Mouse (Mus musculus) CH12.LX (cell line): Measurements from ENCODE around the gene Apba1. TPM values are rescaled to one million over a fixed set of nuclear protein-coding genes. Genes with fewer than 3 reads are reported as not detected.

Source experiments
- DNase-seq: peaks from one replicate; pipeline ENCODE4 v3.0.0-alpha.2; 2013; ENCODE audit errors: extremely low read depth
- H3K27ac ChIP-seq: 2 replicates; pipeline ENCODE4 v1.5.1; 2012; ENCODE audit warnings: low read depth, mild to moderate bottlenecking, control low read depth, moderate library complexity; ENCODE audit not compliant: insufficient read depth
- H3K27me3 ChIP-seq: replicated peaks from 2 replicates; pipeline ENCODE3; 2012; ENCODE audit warnings: inconsistent platforms
- H3K36me3 ChIP-seq, 2 experiments: replicated peaks in 1 of 2; 2 replicates each; pipeline versions ENCODE3 to v1.6.1; 2012; ENCODE audit warnings: inconsistent platforms in 1 of 2, low read length in 1 of 2, mild to moderate bottlenecking in 1 of 2, mixed read lengths in 1 of 2, moderate library complexity in 1 of 2; ENCODE audit not compliant: control insufficient read depth in 1 of 2, insufficient read depth in 1 of 2
- H3K4me1 ChIP-seq, 2 experiments: 2 replicates each; pipeline ENCODE4 v1.6.1; 2012; ENCODE audit warnings: inconsistent platforms in 1 of 2, moderate library complexity in 1 of 2; ENCODE audit not compliant: insufficient read depth in 2 of 2, control insufficient read depth in 1 of 2
- H3K4me2 ChIP-seq: 2 replicates; pipeline ENCODE4 v1.6.1; 2012; ENCODE audit warnings: low read depth, mild to moderate bottlenecking, control low read depth; ENCODE audit not compliant: poor library complexity, insufficient read depth, severe bottlenecking
- H3K4me3 ChIP-seq, 3 experiments: fragments of 150-350 bp in 1 of 3; sonication (generic) in 1 of 3; replicated peaks in 1 of 3; 2 replicates each; pipeline versions ENCODE3 to v1.5.1; 2011 to 2012; ENCODE audit warnings: low read depth in 2 of 3, low read length in 2 of 3, mild to moderate bottlenecking in 2 of 3, moderate library complexity in 2 of 3, control low read depth in 1 of 3, improper control_type of control experiment in 1 of 3, inconsistent platforms in 1 of 3, mixed read lengths in 1 of 3; ENCODE audit not compliant: poor library complexity in 1 of 3
- H3K79me2 ChIP-seq: replicated peaks from 2 replicates; pipeline ENCODE4 v1.6.1; 2012; ENCODE audit warnings: mild to moderate bottlenecking, moderate library complexity; ENCODE audit not compliant: control insufficient read depth, poor library complexity, insufficient read depth, severe bottlenecking; ENCODE audit errors: extremely low read depth
- H3K9ac ChIP-seq: 2 replicates; pipeline ENCODE4 v1.6.1; 2012; ENCODE audit warnings: low read depth, mild to moderate bottlenecking, control low read depth, moderate library complexity; ENCODE audit not compliant: insufficient read depth
- H3K9me3 ChIP-seq: replicated peaks from 2 replicates; pipeline ENCODE3; 2012; ENCODE audit warnings: low read length, inconsistent platforms, mixed read lengths
- CHD2 ChIP-seq: IDR thresholded peaks from 2 replicates; pipeline ENCODE4 v1.6.1; 2011; ENCODE audit warnings: low read length, improper control_type of control experiment
- CTCF ChIP-seq, 2 experiments: IDR thresholded peaks in 1 of 2; conservative IDR thresholded peaks in 1 of 2; 2 replicates each; pipeline ENCODE4 v1.5.1; 2011 to 2012; ENCODE audit warnings: low read depth in 2 of 2, low read length in 2 of 2, improper control_type of control experiment in 1 of 2, inconsistent platforms in 1 of 2, mild to moderate bottlenecking in 1 of 2, moderate library complexity in 1 of 2
- EP300 ChIP-seq: IDR thresholded peaks from 2 replicates; pipeline ENCODE4 v1.6.1; 2011; ENCODE audit warnings: low read length, improper control_type of control experiment
- HCFC1 ChIP-seq: IDR thresholded peaks from 2 replicates; pipeline ENCODE4 v1.6.1; 2012; ENCODE audit warnings: low read depth, mild to moderate bottlenecking, inconsistent platforms, low read length, improper control_type of control experiment
- IRF4 ChIP-seq: IDR thresholded peaks from 2 replicates; pipeline ENCODE4 v1.6.1; 2014; ENCODE audit warnings: low read depth, mild to moderate bottlenecking, inconsistent platforms, low read length, improper control_type of control experiment
- JUN ChIP-seq: IDR thresholded peaks from 2 replicates; pipeline ENCODE4 v1.6.1; 2011; ENCODE audit warnings: low read depth, mild to moderate bottlenecking, low read length, improper control_type of control experiment, moderate library complexity; ENCODE audit not compliant: insufficient read depth
- JUND ChIP-seq: conservative IDR thresholded peaks from 2 replicates; pipeline ENCODE4 v1.6.1; 2011; ENCODE audit warnings: low read depth, low read length, improper control_type of control experiment
- MAZ ChIP-seq: IDR thresholded peaks from 2 replicates; pipeline ENCODE4 v1.6.1; 2012; ENCODE audit warnings: low read depth, mild to moderate bottlenecking, inconsistent platforms, low read length, improper control_type of control experiment, moderate library complexity
- MXI1 ChIP-seq: IDR thresholded peaks from 2 replicates; pipeline ENCODE4 v1.6.1; 2011; ENCODE audit warnings: mild to moderate bottlenecking, low read depth, low read length, improper control_type of control experiment
- SIN3A ChIP-seq: IDR thresholded peaks from 2 replicates; pipeline ENCODE4 v1.6.1; 2012; ENCODE audit warnings: low read length, improper control_type of control experiment, inconsistent platforms
- SMC3 ChIP-seq: IDR thresholded peaks from 2 replicates; pipeline ENCODE4 v1.6.1; 2011; ENCODE audit warnings: low read depth, low read length, improper control_type of control experiment
- UBTF ChIP-seq: IDR thresholded peaks from 2 replicates; pipeline ENCODE4 v1.6.1; 2012; ENCODE audit warnings: low read depth, mild to moderate bottlenecking, inconsistent platforms, low read length, improper control_type of control experiment, moderate library complexity
- USF1 ChIP-seq: IDR thresholded peaks from 2 replicates; pipeline ENCODE4 v1.6.1; 2014; ENCODE audit warnings: low read depth, mild to moderate bottlenecking, inconsistent platforms, low read length, improper control_type of control experiment
- ZC3H11A ChIP-seq: IDR thresholded peaks from 2 replicates; pipeline ENCODE4 v1.6.1; 2012; ENCODE audit warnings: low read depth, mild to moderate bottlenecking, inconsistent platforms, low read length, improper control_type of control experiment
- ZKSCAN1 ChIP-seq: IDR thresholded peaks from 2 replicates; pipeline ENCODE4 v1.6.1; 2012; ENCODE audit warnings: low read depth, inconsistent platforms, low read length, improper control_type of control experiment, borderline replicate concordance
- ZMIZ1 ChIP-seq: IDR thresholded peaks from 2 replicates; pipeline ENCODE4 v1.6.1; 2012; ENCODE audit warnings: low read depth, mild to moderate bottlenecking, inconsistent platforms, low read length, improper control_type of control experiment
- ZNF384 ChIP-seq: IDR thresholded peaks from 2 replicates; pipeline ENCODE4 v1.6.1; 2012; ENCODE audit warnings: low read depth, low read length, improper control_type of control experiment, inconsistent platforms
- dilution Hi-C: fragments of 300-500 bp; cut with MboI; formaldehyde crosslinking; loops from 2 replicates; pipeline ENCODE4 v1.14.3; 2020; ENCODE audit warnings: low sequenced_read_pairs; ENCODE audit not compliant: extremely low pct_unique_long_range_greater_than_20kb, extremely low pct_ligation_motif_present
- in situ Hi-C: fragments of 300-500 bp; cut with MboI; formaldehyde crosslinking; loops from 3 replicates; pipeline ENCODE4 v1.14.3; 2019; ENCODE audit warnings: low sequenced_read_pairs, low pct_ligation_motif_present, low pct_unique_long_range_greater_than_20kb, mixed read lengths
- polyA plus RNA-seq: library from polyadenylated mRNA; unstranded; fragments of >175 nt; gene quantifications from 2 replicates; pipeline ENCODE4 v1.2.1, GENCODE M21; 2012; ENCODE audit warnings: low read depth; ENCODE audit not compliant: insufficient read length
- total RNA-seq, 2 experiments: library from RNA; depleted of rRNA; stranded (reverse); fragments of 300-350 nt in 1 of 2; fragments of >200 nt in 1 of 2; gene quantifications; 2 replicates each; pipeline ENCODE4 v1.2.3; 2012 to 2014

The Apba1 gene
- total and polyA plus RNA-seq, 3 experiments, result 0.08 to 0.24 (median 0.09) TPM

DNA sequence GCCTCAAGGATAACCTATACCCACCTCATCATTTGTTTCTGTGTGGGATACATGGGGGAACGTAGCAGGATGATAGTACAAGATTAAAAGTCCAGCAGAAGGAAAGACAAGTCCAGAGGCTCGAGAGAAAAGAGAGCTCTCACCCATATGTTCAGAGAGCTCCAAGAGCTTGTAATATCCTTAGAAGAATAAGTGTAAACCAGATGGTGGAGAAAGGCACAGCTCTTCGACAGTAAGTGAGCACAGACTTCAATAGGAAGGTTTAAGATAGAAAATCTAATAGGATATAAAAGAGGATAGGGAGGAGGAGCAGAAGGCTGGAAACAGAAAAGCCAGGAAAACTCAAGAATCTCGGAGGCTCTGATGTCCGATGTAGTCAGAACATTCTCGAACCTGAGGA is 115.8 kb downstream of the Apba1 start:
- H3K27ac ChIP-seq, result no peak overlapping the region
- TF ChIP-seq CHD2 (no peak), IRF4 (no peak)
- no peak overlapping the region for H3K4me3 ChIP-seq
- no peaks in the 10 kb centered on the region for H3K9me3 ChIP-seq
- in situ Hi-C loops (no loop called here), dilution Hi-C loops (no loop called here)
- no peak for DNase-seq
- no peaks in the 10 kb centered on the region for H3K36me3 ChIP-seq
- no peaks in the 10 kb centered on the region for H3K27me3 ChIP-seq
- no peak overlapping the region for H3K9ac ChIP-seq
- H3K4me1 ChIP-seq, result no peaks in the 10 kb centered on the region
- no peak overlapping the region for H3K4me2 ChIP-seq
- no peaks in the 10 kb centered on the region for H3K79me2 ChIP-seq

GRCm38 (mm10) chr19:23875819-23876218 is 117.1 kb downstream of the Apba1 start:
- no peaks in the 10 kb centered on the region for H3K36me3 ChIP-seq
- TF ChIP-seq MXI1 (no peak), ZNF384 (no peak), EP300 (no peak), ZKSCAN1 (no peak), MAZ (no peak), JUND (no peak), JUN (no peak), SMC3 (no peak), USF1 (no peak), UBTF (no peak), ZC3H11A (no peak), CTCF (conservative IDR thresholded peaks at IDR 0.05 in 1 of 2, IDR thresholded peaks at IDR 0.05 in 1 of 2; ENCODE audit: low read depth in 2 of 2, low read length in 2 of 2) (no peak)
- no peak for DNase-seq
- dilution Hi-C loops (no loop called here), in situ Hi-C loops (no loop called here)
- H3K27ac ChIP-seq, result no peak overlapping the region
- no peak overlapping the region for H3K9ac ChIP-seq
- no peak overlapping the region for H3K4me2 ChIP-seq
- H3K4me1 ChIP-seq, result no peaks in the 10 kb centered on the region
- no peak overlapping the region for H3K4me3 ChIP-seq
- no peaks in the 10 kb centered on the region for H3K9me3 ChIP-seq
- H3K27me3 ChIP-seq, result no peaks in the 10 kb centered on the region
- no peaks in the 10 kb centered on the region for H3K79me2 ChIP-seq

DNA sequence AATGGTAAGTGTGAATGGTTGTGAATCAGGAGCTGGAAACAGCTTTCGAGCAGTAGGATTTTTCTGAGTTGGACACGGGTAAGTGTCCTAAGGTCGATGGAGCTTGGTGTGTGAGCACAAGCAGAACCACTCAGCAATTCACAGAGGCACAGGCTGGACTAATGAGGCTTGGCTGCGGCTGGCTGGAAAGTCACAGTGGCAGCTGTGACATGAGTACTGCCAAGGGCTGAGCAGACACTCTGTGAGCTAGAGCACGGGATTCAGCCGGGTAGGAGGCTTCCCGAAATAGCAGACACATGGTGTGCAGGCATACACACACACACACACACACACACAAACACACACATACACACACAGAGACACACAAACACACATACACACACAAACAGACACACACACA is 121.2 kb downstream of the Apba1 start:
- dilution Hi-C loops, result no loop called here
- TF ChIP-seq CTCF (conservative IDR thresholded peaks at IDR 0.05 in 1 of 2, IDR thresholded peaks at IDR 0.05 in 1 of 2; ENCODE audit: low read depth in 2 of 2, low read length in 2 of 2) (no peak), MXI1 (no peak), MAZ (no peak), ZMIZ1 (no peak), ZC3H11A (no peak), SIN3A (no peak), HCFC1 (no peak)
- no peak overlapping the region for H3K4me2 ChIP-seq
- no peak for DNase-seq
- H3K27ac ChIP-seq, result no peak overlapping the region
- H3K27me3 ChIP-seq, result no peaks in the 10 kb centered on the region
- H3K4me1 ChIP-seq, result no peaks in the 10 kb centered on the region
- no peak overlapping the region for H3K9ac ChIP-seq
- no peaks in the 10 kb centered on the region for H3K79me2 ChIP-seq
- H3K4me3 ChIP-seq, result no peak overlapping the region
- no peaks in the 10 kb centered on the region for H3K36me3 ChIP-seq
- in situ Hi-C loops, result no loop called here
- H3K9me3 ChIP-seq, result no peaks in the 10 kb centered on the region
